Mouse (Mus musculus): ENCODE results near the gene Hyal2. TPM values are rescaled to one million over a fixed set of nuclear protein-coding genes. Genes with fewer than 3 reads are reported as not detected.

The Hyal2 gene
- polyA plus RNA-seq (2014; fragmentation: Nextera tagmentation; extraction: Ambion mirVana): 124 and 128 TPM in 2 replicates

DNA sequence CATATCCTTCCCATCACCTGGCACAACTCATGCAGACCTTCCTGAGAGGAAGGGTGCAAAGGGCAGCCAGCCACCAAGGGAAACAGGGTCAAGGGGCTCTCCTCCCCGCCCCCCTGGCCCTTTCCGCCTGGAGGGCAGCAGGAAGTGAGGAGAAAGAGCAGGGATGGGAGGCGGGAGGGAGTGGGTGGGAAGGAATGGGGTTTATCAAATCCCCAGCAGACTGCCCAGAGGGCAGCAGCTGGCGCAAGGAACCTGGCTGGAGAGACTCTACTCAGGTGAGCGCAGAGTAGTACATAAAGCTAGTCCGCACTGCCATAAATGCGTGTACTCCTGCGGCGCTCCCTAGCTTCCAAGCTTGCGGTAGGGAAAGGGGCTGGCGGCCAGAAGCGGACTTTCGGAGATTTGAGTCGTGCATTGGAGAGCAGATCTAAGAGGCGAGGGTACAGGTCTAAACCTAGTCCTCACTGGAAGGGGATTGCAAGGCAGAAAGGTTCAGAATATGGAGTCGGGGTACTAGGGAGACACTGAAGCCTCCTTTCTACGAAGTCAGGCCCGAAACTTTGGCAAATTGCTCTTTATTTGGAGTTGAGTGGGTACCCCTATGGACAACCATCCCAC lies at the start of gene Hyal2:
Hyal2 (plus strand) TSS at position 244 of the 618 bp plus-strand sequence.
- H3K9ac ChIP-seq (ENCODE audit: low read length): peak within 1 kb of the TSS; percentile 79
- no peak for ATAC-seq (ENCODE audit: insufficient read depth, low FRiP score, low TSS enrichment)

DNA sequence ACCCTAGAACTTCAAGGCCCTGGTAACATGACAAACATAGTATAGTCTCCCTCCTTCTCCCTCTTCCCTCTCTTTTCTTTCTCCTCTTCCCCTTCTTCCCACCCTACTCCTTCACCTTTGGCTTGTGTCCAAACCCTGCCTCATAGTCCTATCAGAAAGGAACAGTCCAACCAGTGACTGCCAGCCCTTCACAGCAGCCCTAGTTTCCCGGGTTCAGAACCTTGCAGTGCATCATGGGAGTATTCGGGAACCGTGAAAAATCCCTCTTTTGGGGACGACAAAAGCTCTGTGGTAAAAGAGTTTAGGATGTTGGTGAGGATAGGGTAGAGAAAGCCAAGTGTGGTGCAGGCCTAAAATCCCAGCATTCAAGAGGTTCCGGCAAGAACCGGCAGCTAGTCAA lies 47.4 kb upstream of the Hyal2 start:
- DNase-seq (ENCODE audit: low spot score): no peak
- Histone ChIP-seq H3K27ac (ENCODE audit: low read depth, low read length) (no peak overlapping the region), H3K4me2 (ENCODE audit: low read depth) (no peak overlapping the region), H3K4me3 (ENCODE audit: low read depth, low read length) (no peak overlapping the region), H3K9ac (ENCODE audit: low read length) (no peak overlapping the region), H3K9me3 (ENCODE audit: control insufficient read depth, low read length) (no peaks in the 10 kb centered on the region), H3K4me1 (ENCODE audit: control insufficient read depth, insufficient read depth, low read length) (peaks cover 5% of the 10 kb centered on the region; the same call in 1 of the 2 replicates), H3K36me3 (ENCODE audit: control insufficient read depth, insufficient read depth, low read length) (no peaks in the 10 kb centered on the region), H3K27me3 (ENCODE audit: control insufficient read depth, insufficient read depth, low read length) (peaks cover 3% of the 10 kb centered on the region)
- ATAC-seq (ENCODE audit: insufficient read depth, low FRiP score, low TSS enrichment): no peak
- WGBS: 51% methylated on average over 6 of the region's 6 CpGs

More for the DNA sequence above, at the start of gene Hyal2:
- H3K27me3 ChIP-seq (ENCODE audit: control insufficient read depth, insufficient read depth, low read length): no peaks in the 10 kb centered on the region
- H3K27ac ChIP-seq (ENCODE audit: low read depth, low read length): peak within 1 kb of the TSS; percentile 54
- peak within 1 kb of the TSS; percentile 76 for H3K4me3 ChIP-seq (ENCODE audit: low read depth, low read length)
- H3K36me3 ChIP-seq (ENCODE audit: control insufficient read depth, insufficient read depth, low read length): peaks cover 13% of the 10 kb centered on the region; the same call in 1 of the 2 replicates
- H3K9me3 ChIP-seq (ENCODE audit: control insufficient read depth, low read length): no peaks in the 10 kb centered on the region
- H3K4me2 ChIP-seq (ENCODE audit: low read depth): peak within 1 kb of the TSS; percentile 74
- peaks cover 31% of the 10 kb centered on the region for H3K4me1 ChIP-seq (ENCODE audit: control insufficient read depth, insufficient read depth, low read length)
- DNase-seq (ENCODE audit: low spot score): no peak
- WGBS: 7% methylated on average over 18 of the region's 18 CpGs

DNA sequence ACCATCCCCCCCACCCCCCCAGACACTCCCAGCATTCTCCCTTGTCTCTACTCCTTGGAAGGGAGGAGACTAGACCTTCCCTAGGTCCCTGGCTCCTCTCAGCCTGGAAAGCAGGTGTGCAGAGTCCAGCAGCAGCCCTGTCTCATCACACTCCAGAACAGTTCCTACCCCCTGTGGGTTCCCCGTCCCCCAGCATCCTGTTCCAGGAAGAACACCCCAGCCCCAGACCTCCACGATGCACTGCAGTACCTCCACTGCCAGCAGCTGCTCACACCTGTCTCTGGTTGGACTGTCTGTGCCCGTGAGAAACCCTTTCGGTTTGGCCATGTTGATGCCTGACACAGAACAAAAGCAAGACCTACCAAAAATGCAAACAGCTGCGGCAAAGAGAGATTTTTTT lies 46.6 kb upstream of the Hyal2 start:
- Histone ChIP-seq H3K9me3 (ENCODE audit: control insufficient read depth, low read length) (no peaks in the 10 kb centered on the region), H3K36me3 (ENCODE audit: control insufficient read depth, insufficient read depth, low read length) (no peaks in the 10 kb centered on the region), H3K27ac (ENCODE audit: low read depth, low read length) (no peak overlapping the region), H3K4me1 (ENCODE audit: control insufficient read depth, insufficient read depth, low read length) (peaks cover 5% of the 10 kb centered on the region; the same call in 1 of the 2 replicates), H3K4me3 (ENCODE audit: low read depth, low read length) (no peak overlapping the region), H3K27me3 (ENCODE audit: control insufficient read depth, insufficient read depth, low read length) (peaks cover 11% of the 10 kb centered on the region), H3K4me2 (ENCODE audit: low read depth) (no peak overlapping the region), H3K9ac (ENCODE audit: low read length) (no peak overlapping the region)
- WGBS: 71% methylated on average over 5 of the region's 5 CpGs
- no peak for DNase-seq (ENCODE audit: low spot score)
- no peak for ATAC-seq (ENCODE audit: insufficient read depth, low FRiP score, low TSS enrichment)

DNA sequence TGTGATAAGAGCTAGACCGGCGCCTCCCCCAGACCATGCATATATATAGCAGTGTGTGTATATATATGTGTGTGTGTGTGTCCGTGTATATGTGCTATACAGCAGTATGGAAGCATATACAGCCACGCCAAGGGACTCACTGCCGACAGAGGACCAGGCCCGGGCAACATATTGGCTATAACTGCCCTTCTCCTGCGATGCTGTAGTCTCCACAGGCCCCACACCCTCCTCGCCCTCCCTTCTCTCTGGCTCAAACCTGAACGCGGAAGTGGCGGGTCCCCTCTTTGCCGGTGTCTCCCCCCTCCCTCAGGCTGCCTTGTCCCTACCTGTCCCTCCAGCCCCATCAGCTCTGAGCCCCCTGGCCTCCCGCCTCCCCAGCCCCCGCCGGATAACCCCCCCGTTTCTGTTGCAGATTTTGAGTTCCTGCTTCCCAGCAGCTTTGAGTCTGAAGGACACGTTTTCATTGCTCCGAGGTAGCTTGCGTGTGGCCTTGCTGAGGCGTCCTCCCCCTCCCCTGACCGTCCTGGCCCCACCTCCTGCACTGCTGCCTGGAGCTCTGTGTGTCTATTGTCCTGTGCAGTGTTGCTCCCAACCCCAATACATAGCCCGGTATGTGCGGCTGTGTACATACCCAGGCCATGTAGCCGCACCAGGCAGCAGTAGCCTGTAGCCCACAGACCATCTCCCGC lies 45.9 kb upstream of the Hyal2 start:
- H3K9me3 ChIP-seq (ENCODE audit: control insufficient read depth, low read length): no peaks in the 10 kb centered on the region
- no peak for DNase-seq (ENCODE audit: low spot score)
- peaks cover 5% of the 10 kb centered on the region; the same call in 1 of the 2 replicates for H3K4me1 ChIP-seq (ENCODE audit: control insufficient read depth, insufficient read depth, low read length)
- ATAC-seq (ENCODE audit: insufficient read depth, low FRiP score, low TSS enrichment): 0 out of 2 replicates have a peak, but pooled peaks have one; percentile 22
- no peaks in the 10 kb centered on the region for H3K36me3 ChIP-seq (ENCODE audit: control insufficient read depth, insufficient read depth, low read length)
- H3K27me3 ChIP-seq (ENCODE audit: control insufficient read depth, insufficient read depth, low read length): peaks cover 14% of the 10 kb centered on the region
- peak overlapping the region; percentile 14; the same call in 1 of the 2 replicates for H3K4me2 ChIP-seq (ENCODE audit: low read depth)
- H3K27ac ChIP-seq (ENCODE audit: low read depth, low read length): no peak overlapping the region
- no peak overlapping the region for H3K4me3 ChIP-seq (ENCODE audit: low read depth, low read length)
- 34% methylated on average over 25 of the region's 25 CpGs for WGBS
- peak overlapping the region; percentile 27; the same call in 1 of the 2 replicates for H3K9ac ChIP-seq (ENCODE audit: low read length)

DNA sequence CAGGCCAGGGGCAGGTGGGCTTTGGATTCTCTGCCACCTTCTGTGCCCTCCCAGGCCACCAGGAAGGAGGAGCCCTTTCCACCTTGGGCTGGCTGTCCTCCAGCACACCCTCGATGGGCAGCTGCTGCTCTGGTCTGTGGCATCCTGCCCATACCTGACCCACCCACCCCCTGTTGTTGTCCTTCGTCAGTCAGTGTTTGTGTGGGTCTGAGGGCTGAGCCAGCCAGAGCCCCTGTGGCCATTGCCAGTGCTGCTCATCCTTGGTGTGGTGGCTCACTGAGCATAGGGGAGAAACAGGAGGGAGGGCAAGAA lies 45.4 kb upstream of the Hyal2 start:
- ATAC-seq (ENCODE audit: insufficient read depth, low FRiP score, low TSS enrichment) (no peak), DNase-seq (ENCODE audit: low spot score) (no peak)
- Histone ChIP-seq H3K4me1 (ENCODE audit: control insufficient read depth, insufficient read depth, low read length) (peaks cover 5% of the 10 kb centered on the region; the same call in 1 of the 2 replicates), H3K9me3 (ENCODE audit: control insufficient read depth, low read length) (no peaks in the 10 kb centered on the region), H3K9ac (ENCODE audit: low read length) (peak overlapping the region; percentile 27; the same call in 1 of the 2 replicates), H3K4me3 (ENCODE audit: low read depth, low read length) (no peak overlapping the region), H3K27ac (ENCODE audit: low read depth, low read length) (no peak overlapping the region), H3K36me3 (ENCODE audit: control insufficient read depth, insufficient read depth, low read length) (no peaks in the 10 kb centered on the region), H3K27me3 (ENCODE audit: control insufficient read depth, insufficient read depth, low read length) (peaks cover 17% of the 10 kb centered on the region), H3K4me2 (ENCODE audit: low read depth) (no peak overlapping the region)
- 42% methylated on average over 2 of the region's 2 CpGs for WGBS

DNA sequence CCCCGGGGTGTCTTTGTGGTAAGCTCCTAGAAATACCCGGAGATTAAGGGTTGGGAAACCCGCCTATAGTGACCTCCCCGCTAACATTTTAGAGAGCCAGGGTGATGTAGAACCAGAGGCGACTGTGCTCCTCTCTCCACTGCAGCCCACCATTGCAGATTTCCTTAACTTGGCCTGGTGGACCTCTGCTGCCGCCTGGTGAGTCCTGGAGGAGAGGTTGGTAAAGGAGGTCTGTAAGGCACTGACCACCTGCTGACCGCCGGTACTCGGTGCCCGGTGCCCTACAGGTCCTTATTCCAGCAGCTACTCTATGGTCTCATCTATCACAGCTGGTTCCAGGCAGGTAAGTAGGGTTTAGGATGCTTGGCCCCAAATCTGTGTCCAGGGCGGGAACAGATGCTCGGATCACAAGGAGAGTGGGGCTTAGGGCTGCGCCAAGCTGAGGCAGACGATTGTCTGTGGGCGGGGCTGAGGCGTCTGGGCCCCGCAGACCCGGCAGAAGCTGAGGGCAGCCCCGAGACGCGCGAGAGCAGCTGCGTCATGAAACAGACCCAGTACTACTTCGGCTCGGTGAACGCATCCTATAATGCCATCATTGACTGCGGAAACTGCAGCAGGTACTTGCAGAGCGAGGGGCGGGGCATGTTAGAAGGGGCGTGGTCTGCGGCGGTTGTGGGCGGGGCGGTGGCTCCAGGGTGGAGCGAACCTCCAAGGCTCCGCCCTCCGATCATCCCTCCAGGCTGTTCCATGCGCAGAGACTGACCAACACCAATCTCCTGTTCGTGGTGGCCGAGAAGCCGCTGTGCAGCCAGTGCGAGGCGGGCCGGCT lies 41.3 kb upstream of the Hyal2 start:
- no peak overlapping the region for H3K27ac ChIP-seq (ENCODE audit: low read depth, low read length)
- peak overlapping the region; percentile 33 for H3K4me2 ChIP-seq (ENCODE audit: low read depth)
- WGBS: 5% methylated on average over 40 of the region's 44 CpGs
- peak overlapping the region; percentile 6 for H3K4me3 ChIP-seq (ENCODE audit: low read depth, low read length)
- H3K36me3 ChIP-seq (ENCODE audit: control insufficient read depth, insufficient read depth, low read length): no peaks in the 10 kb centered on the region
- H3K4me1 ChIP-seq (ENCODE audit: control insufficient read depth, insufficient read depth, low read length): no peaks in the 10 kb centered on the region
- DNase-seq (ENCODE audit: low spot score): peak; percentile 80
- ATAC-seq (ENCODE audit: insufficient read depth, low FRiP score, low TSS enrichment): peak; percentile 68
- H3K9ac ChIP-seq (ENCODE audit: low read length): no peak overlapping the region
- no peaks in the 10 kb centered on the region for H3K9me3 ChIP-seq (ENCODE audit: control insufficient read depth, low read length)
- peaks cover 23% of the 10 kb centered on the region for H3K27me3 ChIP-seq (ENCODE audit: control insufficient read depth, insufficient read depth, low read length)

DNA sequence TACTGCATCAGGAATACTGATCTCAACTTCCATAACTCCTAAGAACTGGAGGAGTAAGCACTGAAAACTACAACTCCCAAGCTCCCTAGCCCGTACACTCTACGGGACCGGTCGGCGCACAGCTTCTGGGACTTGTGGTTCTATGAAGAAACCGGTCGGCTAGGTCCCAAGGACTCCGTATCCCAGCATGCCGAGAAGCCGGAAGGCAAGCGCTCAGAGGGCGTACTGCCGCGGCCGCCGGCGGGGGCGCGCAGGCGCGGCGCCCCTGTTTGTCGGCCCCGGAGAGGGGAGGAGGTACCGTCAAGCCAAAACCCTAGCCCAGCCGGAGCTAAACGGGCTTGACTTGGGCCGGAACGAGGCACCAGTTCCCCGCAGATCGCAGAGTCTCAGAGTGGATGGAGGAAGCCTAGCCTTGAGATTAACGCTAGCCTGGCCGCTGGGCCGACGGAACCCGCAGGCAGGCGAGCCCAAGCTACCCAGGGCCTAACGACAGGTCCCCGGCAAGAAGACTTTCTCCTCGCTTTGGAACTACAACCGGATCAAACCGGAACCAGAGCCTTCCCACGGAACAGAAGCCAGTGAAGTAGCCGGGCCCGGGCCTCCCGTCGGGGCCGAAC lies 33.8 kb upstream of the Hyal2 start, which contains the start of gene Tmem115:
Tmem115 (plus strand) TSS at position 155 of the 617 bp plus-strand sequence.
- Histone ChIP-seq H3K27me3 (ENCODE audit: control insufficient read depth, insufficient read depth, low read length) (no peaks in the 10 kb centered on the region), H3K9me3 (ENCODE audit: control insufficient read depth, low read length) (no peaks in the 10 kb centered on the region), H3K4me1 (ENCODE audit: control insufficient read depth, insufficient read depth, low read length) (peaks cover 27% of the 10 kb centered on the region), H3K9ac (ENCODE audit: low read length) (peak within 1 kb of the TSS; percentile 82), H3K4me3 (ENCODE audit: low read depth, low read length) (peak within 1 kb of the TSS; percentile 68), H3K27ac (ENCODE audit: low read depth, low read length) (no peak within 1 kb of the TSS), H3K36me3 (ENCODE audit: control insufficient read depth, insufficient read depth, low read length) (peaks cover 8% of the 10 kb centered on the region; the same call in 1 of the 2 replicates), H3K4me2 (ENCODE audit: low read depth) (peak within 1 kb of the TSS; percentile 100)
- DNase-seq (ENCODE audit: low spot score): peak; percentile 94
- peak; percentile 96 for ATAC-seq (ENCODE audit: insufficient read depth, low FRiP score, low TSS enrichment)
- WGBS: under 1% methylated on average over 48 of the region's 48 CpGs

Measured in neural tube, embryonic 11.5 days (tissue).